Mouse (Mus musculus) C2C12 (cell line): ENCODE data around the gene Sox13.

ENCODE experiments used
- CEBPB ChIP-seq: IDR thresholded peaks from one replicate; pipeline ENCODE4 v1.6.1; 2011; ENCODE audit warnings: low read depth, mild to moderate bottlenecking, control low read depth, moderate library complexity
- CTCF ChIP-seq: IDR thresholded peaks from one replicate; pipeline ENCODE4 v1.5.1; 2011; ENCODE audit not compliant: control insufficient read depth, insufficient read depth, insufficient read length
- FOSL1 ChIP-seq: IDR thresholded peaks from one replicate; pipeline ENCODE4 v1.8.0; 2011; ENCODE audit warnings: mild to moderate bottlenecking, low read length; ENCODE audit not compliant: poor library complexity, insufficient read depth, severe bottlenecking
- MAX ChIP-seq: IDR thresholded peaks from one replicate; pipeline ENCODE4 v1.6.1; 2011; ENCODE audit warnings: mild to moderate bottlenecking, control low read depth
- MYOD1 ChIP-seq: IDR thresholded peaks from one replicate; pipeline ENCODE4 v1.6.1; 2011; ENCODE audit warnings: low read depth; ENCODE audit not compliant: control insufficient read depth, insufficient read length
- MYOG ChIP-seq: IDR thresholded peaks from one replicate; pipeline ENCODE4 v1.6.1; 2011; ENCODE audit not compliant: control insufficient read depth, insufficient read length; ENCODE audit errors: extremely low read depth
- USF1 ChIP-seq: IDR thresholded peaks from one replicate; pipeline ENCODE4 v1.6.1; 2011; ENCODE audit warnings: low read depth, mild to moderate bottlenecking, control low read depth, moderate library complexity

DNA sequence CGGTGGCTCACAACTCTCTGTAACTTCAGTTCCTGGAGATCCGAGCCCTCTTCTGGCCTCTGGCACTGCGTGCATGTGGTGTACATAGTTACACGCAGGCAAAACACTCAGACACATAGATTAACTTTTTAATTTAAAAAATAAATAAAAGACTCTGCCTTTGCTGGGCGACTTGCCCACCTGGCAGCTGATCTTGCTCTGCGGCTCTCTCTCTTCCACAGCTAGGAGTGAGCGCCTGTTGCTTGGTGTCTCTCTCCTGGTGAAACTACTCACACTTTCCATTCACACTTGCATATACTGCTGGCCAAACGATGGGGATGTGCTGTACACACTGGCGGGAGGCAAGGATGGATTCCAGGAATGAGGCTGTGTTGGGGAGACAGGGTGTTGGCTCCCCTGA lies 77.6 kb downstream of the Sox13 start:
- no peak for TF ChIP-seq CTCF
- no peak for TF ChIP-seq MAX
- no peak for TF ChIP-seq USF1
- no peak for TF ChIP-seq CEBPB
- no peak for TF ChIP-seq MYOD1
- no peak for TF ChIP-seq MYOG
- TF ChIP-seq FOSL1 = no peak
